Mouse (Mus musculus) midbrain, embryonic 15.5 days (tissue): Measurements from ENCODE around the gene Arid1b. TPM values are rescaled to one million over a fixed set of nuclear protein-coding genes. Genes with fewer than 3 reads are reported as not detected.

Experiments used
- ATAC-seq: fragments of 200-750 bp; cut with Nextera tagmentation; replicated peaks from 2 replicates; pipeline ENCODE4 v1.8.0; 2017; ENCODE audit warnings: moderate TSS enrichment
- H3K27ac ChIP-seq: fragments of 300-500 bp; sonication (generic); 2 replicates; pipeline ENCODE4 v1.5.1; 2015; ENCODE audit warnings: mild to moderate bottlenecking, inconsistent platforms
- H3K27me3 ChIP-seq: fragments of 300-500 bp; sonication (generic); replicated peaks from 2 replicates; pipeline ENCODE4 v1.6.1; 2015; ENCODE audit warnings: inconsistent platforms
- H3K36me3 ChIP-seq: fragments of 300-500 bp; sonication (generic); replicated peaks from 2 replicates; pipeline ENCODE4 v1.6.1; 2015; ENCODE audit warnings: inconsistent platforms
- H3K4me1 ChIP-seq: fragments of 300-500 bp; sonication (generic); 2 replicates; pipeline ENCODE4 v1.6.1; 2015; ENCODE audit warnings: inconsistent platforms
- H3K4me2 ChIP-seq: fragments of 300-500 bp; sonication (generic); 2 replicates; pipeline ENCODE4 v1.6.1; 2015; ENCODE audit warnings: inconsistent platforms, mild to moderate bottlenecking, moderate library complexity
- H3K4me3 ChIP-seq: fragments of 300-500 bp; sonication (generic); 2 replicates; pipeline ENCODE4 v1.5.1; 2015; ENCODE audit warnings: mild to moderate bottlenecking, inconsistent platforms
- H3K9ac ChIP-seq: fragments of 300-500 bp; sonication (generic); 2 replicates; pipeline ENCODE4 v1.6.1; 2015; ENCODE audit warnings: mild to moderate bottlenecking, inconsistent platforms
- H3K9me3 ChIP-seq: fragments of 300-500 bp; sonication (generic); 2 replicates; pipeline ENCODE4 v1.6.1; 2016; ENCODE audit warnings: inconsistent platforms
- WGBS: fragments of 180-500 bp; shearing (Covaris S2); methylation state at CpG from one replicate; pipeline ENCODE4 v1.1.7; 2015; ENCODE audit warnings: mixed read lengths; 5-methylcytosine and 5-hydroxymethylcytosine counted together
- polyA plus RNA-seq: library from polyadenylated mRNA; unstranded; fragments of >200 nt; fragmentation: Nextera tagmentation; extraction: Ambion mirVana; gene quantifications from 2 replicates; pipeline ENCODE4 v1.2.1, GENCODE M21; 2015

Arid1b gene
- polyA plus RNA-seq, 1 experiment from 2014 or later: 16.5 TPM

DNA sequence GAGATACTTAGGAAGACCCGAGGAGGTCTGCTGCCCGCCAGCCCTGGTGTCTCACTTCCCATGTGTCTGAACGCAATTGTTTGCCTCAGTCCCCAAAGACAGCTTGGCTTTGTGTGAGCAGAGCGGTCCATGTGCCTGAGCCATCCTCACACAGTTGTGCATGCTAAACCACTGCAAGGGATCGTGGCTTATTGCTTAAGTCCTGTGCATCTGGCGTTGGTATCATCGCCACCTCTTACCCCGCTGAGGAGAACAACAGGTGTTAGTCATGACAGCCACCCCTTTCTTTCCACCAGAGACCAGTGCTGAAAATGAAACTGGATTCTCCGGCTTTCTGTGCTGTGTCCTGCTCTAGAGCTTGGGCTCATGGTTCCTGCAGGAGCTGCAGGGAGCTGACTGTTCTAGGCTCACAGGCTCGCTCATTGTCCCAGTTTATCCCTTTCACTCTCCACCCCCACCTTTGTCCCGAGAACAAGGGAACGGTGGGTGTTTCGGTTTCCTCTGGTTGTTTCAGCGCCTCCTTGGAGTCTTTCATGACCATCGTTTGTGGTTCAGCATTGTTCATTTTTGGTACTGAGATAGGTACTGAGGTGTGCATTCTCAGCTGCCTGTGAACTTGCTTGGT, 171.2 kb downstream of the Arid1b start:
- H3K9me3 ChIP-seq: no peaks in the 10 kb centered on the region
- no peak for ATAC-seq
- no peak overlapping the region for H3K4me2 ChIP-seq
- H3K4me3 ChIP-seq: no peak overlapping the region
- peaks cover 41% of the 10 kb centered on the region for H3K4me1 ChIP-seq
- H3K27ac ChIP-seq: no peak overlapping the region
- WGBS: 53% methylated on average over 15 of the region's 15 CpGs
- H3K36me3 ChIP-seq: no peaks in the 10 kb centered on the region
- H3K9ac ChIP-seq: no peak overlapping the region
- H3K27me3 ChIP-seq: no peaks in the 10 kb centered on the region

DNA sequence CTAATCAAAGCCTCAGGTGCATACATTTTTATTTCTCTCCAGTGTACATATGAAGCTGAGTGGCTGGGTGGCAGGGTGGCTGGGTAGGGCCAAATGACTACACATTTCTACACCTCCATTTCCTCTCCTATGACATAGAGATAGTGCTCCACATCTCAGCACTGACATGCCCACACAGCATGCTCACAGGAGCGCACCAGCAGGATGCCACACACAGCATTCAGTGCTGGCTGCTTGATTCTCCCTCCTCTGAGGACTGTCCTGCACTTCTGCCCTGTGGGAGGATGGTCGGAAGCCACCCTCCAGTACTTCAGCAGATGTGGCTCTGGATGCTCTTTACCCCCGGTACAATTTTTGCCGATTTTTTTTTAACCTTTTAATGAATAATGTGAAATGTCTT, 172.0 kb downstream of the Arid1b start:
- no peak overlapping the region for H3K27ac ChIP-seq
- peaks cover 41% of the 10 kb centered on the region for H3K4me1 ChIP-seq
- ATAC-seq: no peak
- no peaks in the 10 kb centered on the region for H3K27me3 ChIP-seq
- H3K4me3 ChIP-seq: no peak overlapping the region
- WGBS: 82% methylated on average over 4 of the region's 4 CpGs
- no peak overlapping the region for H3K9ac ChIP-seq
- H3K9me3 ChIP-seq: no peaks in the 10 kb centered on the region
- H3K4me2 ChIP-seq: no peak overlapping the region
- H3K36me3 ChIP-seq: no peaks in the 10 kb centered on the region

DNA sequence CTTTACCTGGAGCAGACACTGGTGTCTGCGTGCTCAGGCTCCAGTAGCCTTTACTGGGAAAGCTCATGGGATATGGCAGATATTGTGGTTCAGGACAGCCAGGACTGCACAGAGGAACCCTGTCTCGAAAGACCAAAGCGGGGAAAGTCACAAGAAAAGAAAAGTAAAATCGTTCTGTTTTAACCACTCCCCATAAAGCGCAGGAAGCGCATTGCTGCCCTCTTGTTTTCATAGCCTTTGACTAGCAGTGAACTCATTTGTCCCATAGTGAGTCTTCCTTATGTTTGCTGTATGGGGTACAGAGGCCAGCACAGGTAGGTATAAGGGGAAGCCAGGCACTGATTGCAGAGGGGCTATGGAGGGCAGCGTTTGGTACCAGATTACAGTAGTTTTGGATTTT, 173.9 kb downstream of the Arid1b start:
- Histone ChIP-seq H3K27me3 (no peaks in the 10 kb centered on the region), H3K9me3 (no peaks in the 10 kb centered on the region), H3K4me3 (no peak overlapping the region), H3K4me1 (peaks cover 37% of the 10 kb centered on the region), H3K9ac (no peak overlapping the region), H3K4me2 (no peak overlapping the region), H3K36me3 (no peaks in the 10 kb centered on the region), H3K27ac (peak overlapping the region; percentile 5; the same call in 1 of the 2 replicates)
- WGBS: 82% methylated on average over 7 of the region's 7 CpGs
- ATAC-seq: no peak

DNA sequence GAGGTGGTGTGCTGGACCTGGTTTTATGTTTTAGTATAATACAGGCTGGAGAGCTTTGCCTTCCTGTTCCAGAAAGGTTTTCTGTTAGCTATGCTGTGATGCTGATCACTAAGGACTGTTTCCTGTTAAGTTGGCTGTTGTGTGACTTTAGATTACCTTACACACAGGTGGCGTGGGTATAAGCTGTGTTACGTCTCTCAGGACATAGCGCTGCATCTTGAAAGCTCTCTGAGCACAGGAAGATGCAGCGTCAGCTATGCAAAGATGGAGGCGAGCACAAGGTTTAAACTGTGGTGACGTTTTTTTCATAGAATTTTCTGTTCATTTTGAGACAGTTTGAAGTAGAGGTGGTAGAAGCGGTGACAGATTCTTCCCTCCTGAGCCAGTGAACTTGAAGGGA, 174.5 kb downstream of the Arid1b start:
- Histone ChIP-seq H3K4me3 (no peak overlapping the region), H3K36me3 (no peaks in the 10 kb centered on the region), H3K9ac (no peak overlapping the region), H3K27ac (peak overlapping the region; percentile 5; the same call in 1 of the 2 replicates), H3K27me3 (no peaks in the 10 kb centered on the region), H3K4me2 (no peak overlapping the region), H3K4me1 (peaks cover 33% of the 10 kb centered on the region), H3K9me3 (no peaks in the 10 kb centered on the region)
- WGBS: 74% methylated on average over 7 of the region's 7 CpGs
- no peak for ATAC-seq

DNA sequence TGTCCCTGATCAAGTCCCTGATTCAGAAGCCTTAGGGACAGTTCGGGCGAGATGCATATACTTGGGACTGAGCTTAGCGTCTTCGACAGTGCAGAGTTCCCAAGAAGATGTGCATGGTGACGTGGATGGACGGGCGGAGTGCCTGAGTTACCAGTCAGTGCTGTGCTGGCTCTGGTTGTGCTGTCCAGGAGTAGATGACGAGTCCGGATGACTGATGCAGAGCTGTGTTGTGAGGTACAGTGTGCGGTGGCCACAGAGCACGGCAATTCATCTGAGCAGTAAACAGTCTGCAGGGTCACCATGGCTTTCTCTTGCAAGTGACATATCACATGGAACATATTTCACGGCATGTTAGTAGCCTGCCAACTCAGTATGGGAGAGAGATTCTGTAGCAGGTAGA, 176.2 kb downstream of the Arid1b start:
- no peak overlapping the region for H3K9ac ChIP-seq
- peaks cover 39% of the 10 kb centered on the region for H3K4me1 ChIP-seq
- H3K27ac ChIP-seq: no peak overlapping the region
- 92% methylated on average over 12 of the region's 12 CpGs for WGBS
- no peak for ATAC-seq
- H3K4me2 ChIP-seq: no peak overlapping the region
- H3K36me3 ChIP-seq: no peaks in the 10 kb centered on the region
- no peak overlapping the region for H3K4me3 ChIP-seq
- H3K27me3 ChIP-seq: no peaks in the 10 kb centered on the region
- H3K9me3 ChIP-seq: no peaks in the 10 kb centered on the region

DNA sequence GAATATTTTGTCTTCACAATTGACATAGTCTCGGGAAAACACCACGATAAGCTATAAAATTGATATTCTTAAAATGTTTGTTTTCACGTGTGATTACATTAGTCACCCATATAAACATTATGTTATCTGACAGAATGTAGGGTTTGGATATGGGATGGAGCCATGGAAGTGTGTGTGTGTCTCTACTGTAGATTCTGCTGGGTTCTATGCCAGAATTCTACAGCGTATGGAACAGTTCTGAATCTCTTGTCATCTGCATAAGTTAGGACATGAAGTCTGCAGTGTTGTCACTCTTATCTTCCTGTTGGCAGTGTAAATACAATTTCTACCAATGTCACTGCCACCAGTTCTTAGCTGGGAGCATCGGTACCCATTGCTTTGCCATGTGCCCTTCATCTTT, 177.3 kb downstream of the Arid1b start:
- no peak overlapping the region for H3K4me3 ChIP-seq
- H3K9me3 ChIP-seq: no peaks in the 10 kb centered on the region
- no peak overlapping the region for H3K27ac ChIP-seq
- H3K36me3 ChIP-seq: no peaks in the 10 kb centered on the region
- no peak overlapping the region for H3K9ac ChIP-seq
- peaks cover 45% of the 10 kb centered on the region for H3K4me1 ChIP-seq
- H3K4me2 ChIP-seq: no peak overlapping the region
- ATAC-seq: no peak
- H3K27me3 ChIP-seq: no peaks in the 10 kb centered on the region
- WGBS: 86% methylated on average over 5 of the region's 5 CpGs

DNA sequence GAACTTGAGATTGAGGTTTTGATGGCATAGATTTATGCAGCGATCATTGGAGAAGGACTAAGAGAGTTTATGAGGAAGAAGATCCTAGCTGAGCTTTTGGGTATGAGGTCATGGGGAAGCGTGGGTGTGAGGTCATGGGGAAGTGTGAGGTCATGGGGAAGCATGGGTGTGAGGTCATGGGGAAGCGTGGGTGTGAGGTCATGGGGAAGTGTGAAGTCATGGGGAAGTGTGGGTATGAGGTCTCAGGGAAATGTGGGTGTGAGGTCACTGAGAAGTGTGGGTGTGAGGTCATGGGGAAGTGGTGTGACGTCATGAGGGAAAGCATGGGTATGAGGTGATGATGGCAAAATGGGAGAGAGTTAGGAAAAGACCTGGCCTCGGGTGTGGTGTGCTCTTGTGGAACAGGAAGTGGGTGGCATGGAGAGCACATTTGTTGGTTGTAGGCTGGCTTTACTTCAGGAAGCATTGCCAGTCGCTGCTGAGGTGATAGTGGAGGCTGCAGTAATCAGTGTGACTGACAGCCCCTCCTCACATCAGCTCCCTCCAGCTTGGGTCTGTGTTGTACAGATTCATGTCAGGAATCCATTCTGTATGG, 180.4 kb downstream of the Arid1b start:
- H3K4me2 ChIP-seq: no peak overlapping the region
- no peaks in the 10 kb centered on the region for H3K36me3 ChIP-seq
- ATAC-seq: no peak; the same call in 1 of the 2 replicates
- no peak overlapping the region for H3K9ac ChIP-seq
- no peak overlapping the region for H3K27ac ChIP-seq
- H3K4me3 ChIP-seq: no peak overlapping the region
- H3K9me3 ChIP-seq: no peaks in the 10 kb centered on the region
- no peaks in the 10 kb centered on the region for H3K27me3 ChIP-seq
- 82% methylated on average over 6 of the region's 6 CpGs for WGBS
- H3K4me1 ChIP-seq: peaks cover 40% of the 10 kb centered on the region

DNA sequence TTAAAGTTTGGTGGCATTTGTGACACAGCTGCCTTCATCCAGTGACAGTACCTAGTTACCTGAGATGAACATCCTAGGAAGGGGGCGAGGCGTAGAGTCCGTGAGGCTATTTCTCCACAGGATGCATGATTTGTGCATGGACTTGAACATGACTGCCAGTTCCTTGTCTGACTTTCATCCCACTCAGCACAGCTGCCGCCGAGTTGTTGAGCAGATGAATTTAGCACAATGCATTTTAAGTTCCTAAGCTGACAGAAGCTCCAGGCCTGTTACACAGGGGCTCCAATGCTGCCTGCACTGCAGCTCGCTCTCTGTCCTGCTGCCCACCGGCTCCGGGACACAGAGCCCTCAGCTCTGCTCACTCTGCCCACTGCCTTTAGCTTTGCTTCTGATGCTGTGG, 181.4 kb downstream of the Arid1b start:
- no peaks in the 10 kb centered on the region for H3K36me3 ChIP-seq
- no peak overlapping the region for H3K4me2 ChIP-seq
- H3K4me3 ChIP-seq: no peak overlapping the region
- ATAC-seq: no peak
- no peaks in the 10 kb centered on the region for H3K27me3 ChIP-seq
- WGBS: 71% methylated on average over 8 of the region's 8 CpGs
- H3K9me3 ChIP-seq: no peaks in the 10 kb centered on the region
- 0 out of 2 replicates have a peak overlapping the region, but pooled peaks have one; percentile 3 for H3K27ac ChIP-seq
- peaks cover 34% of the 10 kb centered on the region for H3K4me1 ChIP-seq
- no peak overlapping the region for H3K9ac ChIP-seq

DNA sequence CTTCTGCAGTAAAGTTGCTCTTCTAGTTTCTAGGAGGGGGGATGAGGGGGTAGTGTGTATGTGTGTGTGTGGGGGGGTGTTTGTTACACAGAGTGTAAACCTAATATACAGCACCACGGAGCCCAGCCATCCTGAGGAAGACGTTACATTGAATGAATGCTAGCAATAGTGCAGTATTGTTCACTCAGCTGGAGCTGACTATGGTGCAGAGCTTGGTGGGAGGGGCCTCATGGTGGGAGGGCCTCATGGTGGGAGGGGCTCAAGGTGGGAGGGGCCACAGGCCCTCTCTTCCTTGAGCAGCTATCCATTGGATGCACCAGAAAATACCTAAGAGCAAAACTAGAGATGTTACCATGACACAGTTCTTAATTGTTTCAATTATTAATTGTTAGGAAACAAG, 182.2 kb downstream of the Arid1b start:
- Histone ChIP-seq H3K27me3 (no peaks in the 10 kb centered on the region), H3K9ac (no peak overlapping the region), H3K4me3 (no peak overlapping the region), H3K9me3 (no peaks in the 10 kb centered on the region), H3K27ac (no peak overlapping the region), H3K4me2 (no peak overlapping the region), H3K36me3 (no peaks in the 10 kb centered on the region), H3K4me1 (peaks cover 34% of the 10 kb centered on the region)
- no peak for ATAC-seq
- 72% methylated on average over 2 of the region's 2 CpGs for WGBS

DNA sequence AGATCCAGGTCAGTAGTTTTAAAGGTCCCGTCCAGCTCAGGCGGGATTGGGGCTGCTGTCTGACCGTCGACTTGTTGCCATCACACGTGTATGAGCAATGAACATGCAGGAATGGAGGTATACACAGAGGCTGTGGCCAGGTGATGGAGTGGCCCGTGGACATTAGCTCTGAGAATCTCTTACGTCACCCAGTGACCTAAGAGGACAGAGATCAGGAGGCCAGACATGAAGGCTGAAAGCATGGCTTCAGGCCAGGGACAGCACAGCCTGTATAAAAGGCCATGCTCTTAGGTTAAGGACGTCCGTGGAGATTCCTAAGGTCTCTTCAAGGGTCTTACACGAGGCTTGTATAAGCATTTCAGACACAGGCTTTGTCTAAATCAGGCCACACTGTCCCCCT, 184.4 kb downstream of the Arid1b start:
- no peaks in the 10 kb centered on the region for H3K27me3 ChIP-seq
- no peaks in the 10 kb centered on the region for H3K9me3 ChIP-seq
- H3K4me1 ChIP-seq: peaks cover 35% of the 10 kb centered on the region
- H3K4me2 ChIP-seq: no peak overlapping the region
- H3K27ac ChIP-seq: no peak overlapping the region
- 84% methylated on average over 10 of the region's 10 CpGs for WGBS
- no peak overlapping the region for H3K4me3 ChIP-seq
- no peak overlapping the region for H3K9ac ChIP-seq
- H3K36me3 ChIP-seq: no peaks in the 10 kb centered on the region
- no peak for ATAC-seq

DNA sequence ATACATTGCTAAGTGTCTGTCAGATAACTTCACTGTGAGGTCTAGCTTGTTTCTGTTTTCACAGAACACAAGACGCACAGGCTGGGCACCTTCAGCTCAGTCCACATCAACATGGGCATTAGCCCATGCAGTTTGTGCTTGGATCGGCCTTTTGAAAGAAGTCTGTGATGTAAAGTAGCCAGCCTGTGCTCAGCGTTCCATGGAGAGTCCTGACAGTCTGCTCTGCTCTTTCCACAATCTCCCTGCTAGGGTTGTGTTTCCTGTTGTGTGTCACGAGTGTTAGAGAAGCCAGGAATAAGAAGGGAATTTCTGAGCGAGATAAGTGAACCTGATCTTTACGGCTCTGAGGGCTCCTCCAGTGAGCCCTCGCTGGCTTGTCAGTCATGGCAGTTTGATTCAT, 184.9 kb downstream of the Arid1b start:
- no peak overlapping the region for H3K4me2 ChIP-seq
- H3K27me3 ChIP-seq: no peaks in the 10 kb centered on the region
- 54% methylated on average over 7 of the region's 7 CpGs for WGBS
- no peak overlapping the region for H3K27ac ChIP-seq
- H3K4me1 ChIP-seq: peaks cover 37% of the 10 kb centered on the region
- H3K9me3 ChIP-seq: no peaks in the 10 kb centered on the region
- ATAC-seq: no peak
- H3K4me3 ChIP-seq: no peak overlapping the region
- H3K36me3 ChIP-seq: no peaks in the 10 kb centered on the region
- no peak overlapping the region for H3K9ac ChIP-seq

DNA sequence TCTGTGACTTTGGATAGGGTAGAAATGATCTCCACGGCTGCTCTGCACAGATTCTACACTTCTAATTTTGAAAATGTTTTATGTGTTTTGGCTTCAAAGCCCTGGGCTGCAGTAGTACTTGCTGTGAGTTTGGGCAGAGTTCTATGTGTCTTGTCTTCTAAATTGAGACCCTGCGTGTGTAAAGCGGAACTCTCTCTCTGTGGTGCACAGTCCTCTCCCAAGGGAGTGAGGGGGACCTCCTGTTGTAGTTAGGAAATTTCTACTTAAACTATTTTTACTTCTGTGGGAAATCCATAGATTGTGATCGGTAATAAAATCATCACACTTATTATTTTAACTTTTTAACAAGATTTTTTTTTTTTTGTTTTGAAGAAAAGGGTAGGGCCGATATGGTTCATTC, 185.3 kb downstream of the Arid1b start:
- no peak for ATAC-seq
- H3K27me3 ChIP-seq: no peaks in the 10 kb centered on the region

DNA sequence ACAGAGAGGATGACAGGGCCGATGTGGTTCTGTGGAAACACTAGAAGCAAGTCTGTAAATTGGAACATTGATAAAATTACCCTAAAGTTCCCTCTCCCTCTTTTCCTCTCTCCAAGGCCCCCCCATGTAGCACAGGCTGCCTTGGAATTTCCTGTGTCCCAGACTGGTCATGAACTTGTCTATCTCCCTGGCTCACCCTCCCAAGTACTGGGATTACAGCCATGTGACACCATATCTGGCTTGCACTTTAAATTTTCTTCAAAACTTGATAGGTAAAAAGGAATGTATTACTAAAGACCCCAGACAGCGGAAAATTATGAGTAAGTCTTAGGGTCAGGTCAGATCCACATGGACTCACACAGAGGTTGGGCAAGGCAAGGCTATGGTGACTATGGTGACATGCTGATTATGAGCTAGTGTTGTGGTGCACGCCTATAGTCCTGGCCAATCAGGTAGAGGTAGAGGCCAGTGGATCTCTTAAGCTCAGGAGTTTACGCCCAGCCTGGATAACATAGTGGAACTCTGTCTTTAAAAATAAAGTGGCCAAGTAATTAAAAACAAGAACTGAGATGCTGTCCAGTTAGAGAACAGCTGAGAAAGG, 185.9 kb downstream of the Arid1b start:
- no peak for ATAC-seq
- no peak overlapping the region for H3K4me2 ChIP-seq
- 87% methylated on average over 4 of the region's 4 CpGs for WGBS
- no peaks in the 10 kb centered on the region for H3K27me3 ChIP-seq
- no peak overlapping the region for H3K4me3 ChIP-seq
- no peak overlapping the region for H3K9ac ChIP-seq
- peaks cover 37% of the 10 kb centered on the region for H3K4me1 ChIP-seq
- no peaks in the 10 kb centered on the region for H3K36me3 ChIP-seq
- H3K9me3 ChIP-seq: no peaks in the 10 kb centered on the region
- H3K27ac ChIP-seq: no peak overlapping the region

More for the DNA sequence above, 185.3 kb downstream of the Arid1b start:
- no peak overlapping the region for H3K4me2 ChIP-seq
- 85% methylated on average over 5 of the region's 5 CpGs for WGBS
- no peak overlapping the region for H3K4me3 ChIP-seq
- no peaks in the 10 kb centered on the region for H3K9me3 ChIP-seq
- H3K27ac ChIP-seq: no peak overlapping the region
- H3K4me1 ChIP-seq: peaks cover 37% of the 10 kb centered on the region
- no peaks in the 10 kb centered on the region for H3K36me3 ChIP-seq
- no peak overlapping the region for H3K9ac ChIP-seq
